Mouse (Mus musculus) thymus, postnatal 4 days (tissue): Measurements from ENCODE around the gene Akirin2.

Source experiments
- DNase-seq: peaks from one replicate; pipeline ENCODE4 v3.0.0; 2021

Akirin2 gene

DNA sequence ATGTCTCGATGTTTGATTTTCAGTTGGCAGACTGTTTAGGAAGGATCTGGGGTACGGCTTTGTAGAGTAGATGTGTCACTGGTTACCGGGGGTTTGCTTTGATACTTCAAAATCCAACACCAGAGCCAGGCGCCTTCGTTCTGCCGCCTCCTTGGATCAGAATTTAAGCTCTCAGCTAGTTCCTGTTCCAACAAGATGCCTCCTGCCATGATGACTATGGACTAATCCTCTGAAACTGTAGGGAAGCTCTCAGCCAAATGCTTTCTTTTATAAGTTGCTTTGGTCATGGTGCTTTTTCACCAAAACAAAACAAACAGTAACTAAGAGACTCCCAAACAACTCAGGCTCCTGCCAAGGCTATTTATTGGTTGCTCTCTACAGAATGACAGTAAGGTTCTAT is 52.4 kb downstream of the Akirin2 start:
- no peak for DNase-seq

DNA sequence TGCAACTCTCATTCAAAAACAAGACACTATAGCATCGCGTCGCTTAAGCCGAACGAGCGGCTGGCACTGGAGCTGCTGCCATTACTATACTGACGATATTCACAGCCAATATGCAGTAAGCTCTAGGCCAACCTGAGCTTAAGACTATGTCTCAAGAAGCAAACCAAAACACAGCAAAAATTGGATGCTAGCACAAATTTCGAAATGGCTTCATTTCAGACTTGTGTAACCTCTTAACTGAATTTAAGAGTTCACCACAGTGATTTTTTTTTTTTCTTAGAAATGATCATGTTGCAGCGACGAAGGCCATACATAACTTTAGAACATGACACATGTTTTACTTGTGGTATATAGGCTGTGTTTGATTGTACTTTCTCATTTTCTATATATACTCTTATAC is 55.9 kb downstream of the Akirin2 start:
- no peak for DNase-seq

DNA sequence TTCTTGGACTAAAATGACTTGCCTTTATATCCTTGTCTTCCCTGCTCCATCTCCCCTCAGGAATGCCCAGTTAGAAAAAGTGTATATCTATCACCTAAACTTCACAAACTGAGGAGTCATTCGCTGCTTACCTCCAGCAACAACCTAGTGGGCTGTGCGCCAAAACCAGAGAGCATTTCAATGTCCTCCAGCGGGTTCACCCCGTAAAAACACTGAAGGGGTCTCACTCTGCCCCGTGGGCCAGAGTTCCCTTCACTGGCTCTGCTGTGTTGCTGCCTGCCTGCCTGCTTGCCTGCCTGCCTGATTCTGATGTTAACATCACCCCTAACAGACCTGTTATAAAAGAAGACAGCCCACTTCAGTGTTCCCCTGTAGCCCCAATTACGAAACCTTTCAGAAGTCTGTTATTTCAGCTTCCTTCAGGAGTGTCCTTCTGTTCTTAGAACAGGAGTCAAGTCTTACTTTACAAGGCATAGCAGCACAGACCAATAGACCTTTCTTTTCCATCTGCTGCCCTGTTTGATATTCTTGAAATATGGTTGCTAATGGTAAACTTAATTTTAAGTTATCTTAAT is 62.9 kb downstream of the Akirin2 start:
- DNase-seq: no peak

GRCm38 (mm10) chr4:34614630-34615094 is 63.9 kb downstream of the Akirin2 start, which contains the start of the genes Orc3 and Rars2:
Gene Orc3, minus strand, starts transcription at chr4:34614944.
Gene Rars2, plus strand, starts transcription at chr4:34614957.
- DNase-seq: peak; percentile 95

- peak; percentile 23 for DNase-seq
These were observed 64.6 kb downstream of the Akirin2 start for GRCm38 (mm10) chr4:34615303-34615702.

DNA sequence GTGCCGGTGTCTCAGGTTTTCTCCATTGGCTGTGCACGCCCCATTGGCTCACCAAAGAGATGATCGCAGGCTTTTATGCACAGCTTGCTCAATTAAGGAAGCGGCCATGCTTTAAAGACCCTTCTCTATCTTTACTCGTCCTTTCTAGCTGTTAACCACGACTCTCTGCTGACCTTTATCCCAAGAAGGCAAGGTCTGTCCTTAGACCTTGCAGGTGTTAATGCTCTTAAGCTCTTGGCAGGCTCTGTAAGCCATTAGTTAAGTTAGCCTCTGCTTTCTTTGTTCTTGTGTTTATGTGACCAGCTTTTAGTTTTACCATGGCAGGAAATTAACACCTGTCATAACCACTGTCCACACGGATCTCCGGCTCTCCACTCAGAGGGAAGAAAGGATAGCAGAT is 65.4 kb downstream of the Akirin2 start:
- no peak for DNase-seq
